Mouse (Mus musculus) cortical plate, adult 2 months (tissue): ENCODE data around the gene Rgs6. TPM values are rescaled to one million over a fixed set of nuclear protein-coding genes. Genes with fewer than 3 reads are reported as not detected.

Experiments used
- H3K27ac ChIP-seq: fragments of 200-500 bp; 2 replicates; pipeline ENCODE4 v1.5.1; 2012; ENCODE audit warnings: low read length, control low read depth, inconsistent platforms; ENCODE audit not compliant: insufficient read depth
- H3K4me1 ChIP-seq: fragments of 200-500 bp; 2 replicates; pipeline ENCODE4 v1.6.1; 2011; ENCODE audit warnings: low read length; ENCODE audit not compliant: control insufficient read depth, insufficient read depth
- H3K4me3 ChIP-seq: fragments of 200-500 bp; 2 replicates; pipeline ENCODE4 v1.5.1; 2011; ENCODE audit warnings: mild to moderate bottlenecking, low read length, control low read depth; ENCODE audit not compliant: insufficient read depth
- CTCF ChIP-seq: fragments of 200-500 bp; IDR thresholded peaks from 2 replicates; pipeline ENCODE4 v1.5.1; 2011; ENCODE audit warnings: mild to moderate bottlenecking, control low read depth, low read length; ENCODE audit not compliant: insufficient read depth; ENCODE audit errors: extremely low read depth
- POLR2A ChIP-seq: fragments of 200-500 bp; IDR thresholded peaks from 2 replicates; pipeline ENCODE4 v1.6.1; 2011; ENCODE audit warnings: mild to moderate bottlenecking, low read length, control low read depth; ENCODE audit not compliant: insufficient read depth; ENCODE audit errors: extremely low read depth
- polyA plus RNA-seq: library from polyadenylated mRNA; depleted of rRNA; stranded (reverse); fragments of >200 nt; gene quantifications from 2 replicates; pipeline ENCODE4 v1.2.3, GENCODE M21; 2012

Gene Rgs6
- polyA plus RNA-seq, 1 experiment: 40.0 TPM

DNA sequence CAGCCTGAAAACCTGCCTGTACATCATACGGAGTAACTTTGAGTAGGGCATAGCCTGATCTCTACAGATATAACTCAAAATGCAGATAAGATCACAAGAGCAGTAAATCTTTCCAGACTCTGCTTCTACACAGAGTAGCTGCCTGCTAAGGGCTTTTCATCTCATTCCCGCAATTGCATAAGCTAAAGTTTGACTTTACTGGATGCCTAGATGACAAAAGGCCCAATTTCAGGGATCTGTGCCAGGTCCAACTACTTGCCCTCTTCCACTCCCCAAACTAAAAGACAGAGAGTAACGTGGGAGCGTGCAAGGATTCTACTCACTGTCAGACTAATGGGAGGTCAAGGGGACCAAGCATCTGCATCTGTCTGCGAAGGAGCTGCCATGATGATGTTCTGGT is 292.6 kb downstream of the Rgs6 start:
- Histone ChIP-seq H3K4me1 (peaks cover 2% of the 10 kb centered on the region; the same call in 1 of the 2 replicates), H3K27ac (no peak overlapping the region), H3K4me3 (no peak overlapping the region)
- no peak for TF ChIP-seq POLR2A
- no peak for TF ChIP-seq CTCF

DNA sequence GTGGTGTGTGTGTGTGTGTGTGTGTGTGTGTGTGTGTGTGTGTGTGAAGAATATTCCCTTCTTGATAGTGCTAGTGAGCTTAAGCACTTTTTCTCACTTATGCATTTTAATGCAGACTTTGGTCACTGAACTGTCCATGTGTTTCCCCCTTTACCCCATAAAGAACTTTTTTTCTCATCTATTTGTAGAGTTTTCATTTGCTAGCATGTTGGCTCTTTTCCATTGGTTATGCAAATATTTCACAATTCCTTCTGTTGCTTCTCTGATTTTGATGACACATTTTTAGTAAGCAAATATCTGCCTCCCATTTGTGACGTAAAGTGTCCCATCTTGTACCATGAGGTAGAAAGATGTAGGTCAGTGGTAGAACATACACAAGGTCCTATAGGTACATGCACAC is 295.0 kb downstream of the Rgs6 start:
- TF ChIP-seq POLR2A (no peak), CTCF (no peak)

DNA sequence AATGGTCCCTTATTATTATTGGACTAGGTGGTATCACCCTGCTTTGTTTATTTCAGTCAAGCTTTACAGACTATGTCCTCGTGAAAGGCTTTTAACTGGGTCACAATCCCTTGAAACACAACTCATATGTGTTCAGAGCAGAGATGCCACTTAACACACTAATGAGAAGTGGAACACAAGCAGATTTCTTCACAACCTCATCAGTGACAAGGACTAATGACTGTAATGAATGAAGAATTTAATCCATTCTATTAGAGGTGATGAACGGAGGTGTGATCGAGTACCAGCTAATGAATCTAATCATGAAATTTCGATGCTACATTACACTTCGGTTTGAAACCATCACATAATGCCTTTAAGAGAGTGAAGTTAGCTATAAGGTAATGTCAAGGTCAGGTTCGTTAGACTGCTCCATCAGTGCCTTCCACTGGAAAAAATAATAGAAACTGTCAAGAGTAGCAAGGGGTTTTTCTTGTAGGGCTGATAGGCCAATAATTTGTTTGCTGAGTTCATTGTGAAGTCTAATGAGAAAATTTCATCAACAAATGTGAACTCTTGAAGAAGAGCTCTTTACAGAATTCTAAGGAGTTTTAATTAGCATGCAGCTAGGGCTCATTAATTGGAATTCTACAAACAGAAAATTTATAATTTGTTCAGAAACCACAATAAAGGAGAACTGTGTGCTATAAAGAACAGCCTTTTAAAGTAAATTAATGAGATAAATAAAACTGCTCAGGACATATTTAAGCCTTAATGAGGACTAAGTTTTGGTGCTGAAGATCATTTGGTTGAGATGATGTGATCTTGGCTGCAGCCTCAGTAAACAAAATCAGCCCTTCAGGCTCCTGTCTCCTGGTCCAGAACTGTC is 307.1 kb downstream of the Rgs6 start:
- TF ChIP-seq CTCF (no peak), POLR2A (no peak)
- Histone ChIP-seq H3K4me3 (no peak overlapping the region), H3K4me1 (no peaks in the 10 kb centered on the region), H3K27ac (no peak overlapping the region)

More for the DNA sequence above, 295.0 kb downstream of the Rgs6 start:
- Histone ChIP-seq H3K4me3 (no peak overlapping the region), H3K4me1 (peaks cover 2% of the 10 kb centered on the region; the same call in 1 of the 2 replicates), H3K27ac (no peak overlapping the region)

DNA sequence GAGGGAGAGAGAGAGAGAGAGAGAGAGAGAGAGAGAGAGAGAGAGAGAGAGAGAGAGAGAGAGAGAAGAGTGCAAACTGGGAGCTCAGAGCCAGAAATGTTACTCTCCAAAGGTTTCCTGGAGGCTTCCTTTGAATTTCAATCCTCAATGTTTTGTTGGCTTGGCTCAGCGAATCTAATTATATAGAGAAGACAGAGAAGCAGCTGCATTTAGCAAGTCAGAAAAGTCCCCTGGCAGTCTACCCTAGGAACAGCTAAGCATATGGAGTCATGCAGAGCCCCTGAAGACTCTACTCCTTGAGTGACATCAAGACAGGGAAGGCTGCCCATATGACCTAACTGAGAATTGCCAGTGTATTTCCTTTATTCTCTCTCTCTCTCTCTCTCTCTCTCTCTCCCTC is 317.7 kb downstream of the Rgs6 start:
- TF ChIP-seq CTCF (no peak), POLR2A (no peak)
- Histone ChIP-seq H3K4me1 (peaks cover 6% of the 10 kb centered on the region), H3K27ac (no peak overlapping the region), H3K4me3 (no peak overlapping the region)

DNA sequence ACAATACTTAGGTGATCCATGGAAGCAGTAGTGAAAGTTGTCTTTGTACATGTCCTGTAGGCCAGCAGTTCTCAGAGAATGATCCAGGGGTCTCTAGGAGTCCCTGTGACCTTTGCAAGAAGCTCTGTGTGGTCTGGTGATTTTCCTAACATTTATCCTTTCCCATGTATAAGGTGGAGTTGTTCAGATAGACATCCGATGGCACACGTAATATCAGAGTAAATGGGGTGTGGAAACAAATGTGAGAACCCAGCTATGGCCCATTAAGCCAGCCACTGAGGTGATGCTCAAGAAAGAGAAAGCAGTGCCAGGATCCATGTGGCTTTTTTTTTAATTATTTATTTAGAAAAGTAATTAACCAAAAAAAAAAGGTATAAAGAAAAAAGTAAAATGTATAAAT is 322.8 kb downstream of the Rgs6 start:
- Histone ChIP-seq H3K27ac (no peak overlapping the region), H3K4me1 (peaks cover 3% of the 10 kb centered on the region), H3K4me3 (no peak overlapping the region)
- TF ChIP-seq CTCF: no peak
- TF ChIP-seq POLR2A: no peak

DNA sequence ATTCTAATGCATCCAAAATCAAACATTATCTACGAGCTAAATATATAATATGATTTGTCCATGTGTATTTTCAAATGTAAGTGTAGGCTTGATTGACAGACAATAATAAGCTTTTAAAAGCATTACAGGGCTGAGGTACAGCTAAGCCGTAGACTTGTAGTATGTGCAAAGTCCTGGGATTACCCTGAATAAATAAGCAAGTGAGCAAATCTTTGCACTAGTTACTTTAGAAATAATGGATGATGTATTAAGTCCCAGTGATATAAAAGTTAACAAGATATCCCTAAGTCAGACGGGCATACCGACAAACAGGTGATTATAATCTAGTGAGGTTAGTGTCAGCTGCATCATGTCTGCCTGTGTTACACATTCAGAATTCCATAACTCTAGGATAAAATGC is 326.0 kb downstream of the Rgs6 start:
- TF ChIP-seq CTCF: no peak
- no peak for TF ChIP-seq POLR2A
- Histone ChIP-seq H3K27ac (no peak overlapping the region), H3K4me1 (no peaks in the 10 kb centered on the region), H3K4me3 (no peak overlapping the region)

DNA sequence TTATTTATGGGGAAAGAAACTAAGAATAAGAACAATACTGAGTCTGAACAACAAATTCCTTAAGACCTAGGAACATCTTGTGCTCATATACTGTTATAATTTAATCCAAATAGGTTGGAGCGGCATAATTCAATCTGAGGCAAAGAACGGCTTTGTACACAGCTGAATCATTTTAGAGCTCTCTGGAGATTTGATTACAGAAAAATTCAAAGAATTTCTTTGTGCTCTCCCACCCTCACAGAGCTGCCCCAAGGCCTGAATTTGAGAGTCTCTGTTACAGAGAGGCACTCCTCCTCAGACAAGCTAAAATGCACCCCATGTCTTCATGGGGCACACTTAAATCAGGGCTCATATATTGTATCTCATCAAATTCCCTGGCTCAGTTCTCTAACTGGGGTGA is 332.1 kb downstream of the Rgs6 start:
- Histone ChIP-seq H3K4me3 (no peak overlapping the region), H3K27ac (no peak overlapping the region), H3K4me1 (no peaks in the 10 kb centered on the region)
- TF ChIP-seq CTCF: no peak

DNA sequence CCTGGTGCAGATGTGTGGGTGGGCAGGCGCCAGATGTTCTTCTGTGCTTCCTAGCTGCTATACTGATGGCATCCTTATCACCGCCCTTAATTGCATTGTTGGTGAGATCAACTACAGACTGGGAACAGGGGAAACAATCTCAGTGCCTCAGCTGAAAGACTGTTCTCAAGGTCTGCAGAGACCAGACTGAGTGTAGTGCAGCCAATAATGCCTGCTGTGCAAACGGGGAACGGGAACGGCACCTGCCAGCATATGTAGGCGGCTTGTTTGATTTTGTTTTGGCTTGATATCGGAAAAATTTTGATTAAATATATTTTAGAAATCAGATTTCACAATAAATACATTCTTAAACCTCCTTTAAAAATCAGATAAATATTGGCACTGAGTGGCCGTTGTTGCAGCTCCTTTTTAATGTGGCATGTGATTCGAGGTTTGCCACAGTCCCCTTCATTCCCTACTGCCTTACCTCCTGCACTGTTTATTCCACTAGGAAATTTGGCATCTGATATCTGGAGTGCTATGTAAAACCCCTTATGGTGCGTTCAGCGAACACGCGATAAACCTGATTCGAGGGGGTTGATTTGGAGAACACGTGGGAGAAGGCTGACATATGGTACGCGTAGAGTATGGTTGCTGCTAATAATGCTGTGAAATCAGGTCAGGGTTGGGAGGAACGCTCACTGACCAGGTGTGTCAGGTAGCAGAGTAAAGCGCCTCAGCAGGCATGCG is 333.4 kb downstream of the Rgs6 start:
- no peak overlapping the region for H3K27ac ChIP-seq
- H3K4me1 ChIP-seq: no peaks in the 10 kb centered on the region
- no peak for TF ChIP-seq CTCF
- no peak for TF ChIP-seq POLR2A
- H3K4me3 ChIP-seq: no peak overlapping the region

DNA sequence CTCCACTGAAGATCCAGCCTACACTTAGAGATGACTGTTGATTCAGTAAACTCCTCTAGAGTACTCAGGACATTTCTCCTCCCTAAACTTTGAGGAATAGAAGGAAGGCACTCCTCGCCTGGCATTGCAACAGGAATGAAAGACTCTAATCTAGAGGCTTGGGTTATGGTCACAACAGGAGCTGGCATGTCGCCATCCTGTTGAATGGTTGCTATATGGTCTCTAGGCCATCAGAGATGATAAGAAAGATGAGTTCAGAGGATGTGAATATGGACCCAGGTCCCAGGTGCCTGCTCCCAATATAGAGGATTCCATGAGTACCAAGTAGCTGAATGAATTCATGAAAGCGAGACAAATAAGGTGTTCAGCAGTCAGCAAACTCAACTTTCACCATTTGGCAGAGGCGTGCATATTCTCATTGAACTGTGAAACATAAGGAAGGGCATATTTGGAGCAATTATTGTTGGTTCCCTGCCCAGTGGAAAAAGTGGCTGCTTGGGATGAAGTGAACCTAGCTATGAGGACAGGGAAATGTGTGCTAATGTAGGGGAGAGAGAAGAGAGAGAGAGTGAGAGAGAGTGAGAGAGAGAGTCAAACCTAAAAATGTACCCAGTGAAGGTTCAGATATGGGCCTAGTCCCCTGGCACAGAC is 334.9 kb downstream of the Rgs6 start:
- H3K4me3 ChIP-seq: no peak overlapping the region
- TF ChIP-seq CTCF (no peak), POLR2A (no peak)
- H3K4me1 ChIP-seq: no peaks in the 10 kb centered on the region
- H3K27ac ChIP-seq: no peak overlapping the region
